Mouse (Mus musculus) v-Abl transformed pro-B cells (cell line): Measurements from ENCODE around the gene Ankrd28.
"Not testable (repeated sequence)": the region's sequence is repeated elsewhere in the genome, so short reads cannot be mapped to it uniquely, and the experiment has no call there.

Experiments used
- in situ Hi-C, 2 experiments: fragments of 400-800 bp; cut with MboI; formaldehyde crosslinking; loops; one replicate each; pipeline ENCODE4 v1.15.1; 2025; ENCODE audit not compliant: unreplicated experiment in 2 of 2

The Ankrd28 gene

GRCm38 (mm10) chr14:31795535-31795934, 34.9 kb downstream of the Ankrd28 start:
- in situ Hi-C loops: loop anchor here (5.0 to 10.0 kb wide), 8 partner anchors 52 to 679 kb away; no protein-coding TSS in a partner anchor

- in situ Hi-C loops: loop anchor here (5.0 to 10.0 kb wide), 8 partner anchors 53 to 680 kb away; no protein-coding TSS in a partner anchor
Measured at GRCm38 (mm10) chr14:31794776-31795126, 35.7 kb downstream of the Ankrd28 start.

GRCm38 (mm10) chr14:31793979-31794775, 36.3 kb downstream of the Ankrd28 start:
- in situ Hi-C loops: loop anchor here (10.0 kb wide), 2 partner anchors 401 to 681 kb away; no protein-coding TSS in a partner anchor

- in situ Hi-C loops: loop anchor here (10.0 kb wide), 2 partner anchors 404 to 684 kb away; no protein-coding TSS in a partner anchor
Measured at GRCm38 (mm10) chr14:31790797-31791196, 39.7 kb downstream of the Ankrd28 start.

- in situ Hi-C loops: loop anchor here (5.0 to 10.0 kb wide), 4 partner anchors 130 to 372 kb away; partner anchors contain the start of genes Eaf1 (in 1 of the 2) and Mettl6 (in 1 of the 2)
Measured at GRCm38 (mm10) chr14:31786906-31787305, 43.5 kb downstream of the Ankrd28 start.

- in situ Hi-C loops: loop anchor here (5.0 to 10.0 kb wide), 4 partner anchors 128 to 371 kb away; partner anchors contain the start of genes Eaf1 (in 1 of the 2) and Mettl6 (in 1 of the 2)
Measured at GRCm38 (mm10) chr14:31785681-31786080, 44.8 kb downstream of the Ankrd28 start.

- in situ Hi-C loops: loop anchor here (5.0 to 10.0 kb wide), 4 partner anchors 128 to 370 kb away; partner anchors contain the start of genes Eaf1 (in 1 of the 2) and Mettl6 (in 1 of the 2)
Measured at GRCm38 (mm10) chr14:31784975-31785374, 45.5 kb downstream of the Ankrd28 start.

- in situ Hi-C loops: loop anchor here (5.0 to 10.0 kb wide), 4 partner anchors 124 to 367 kb away; partner anchors contain the start of genes Eaf1 (in 1 of the 2) and Mettl6 (in 1 of the 2)
Measured at GRCm38 (mm10) chr14:31781309-31782049, 49.0 kb downstream of the Ankrd28 start.

- in situ Hi-C loops: loop anchor here (5.0 to 10.0 kb wide), 4 partner anchors 123 to 366 kb away; partner anchors contain the start of genes Eaf1 (in 1 of the 2) and Mettl6 (in 1 of the 2)
Measured at GRCm38 (mm10) chr14:31780412-31781233, 49.8 kb downstream of the Ankrd28 start.

- in situ Hi-C loops: no loop called here
Measured at GRCm38 (mm10) chr14:31773518-31773917, 56.9 kb downstream of the Ankrd28 start.

- in situ Hi-C loops: no loop called here
Measured at GRCm38 (mm10) chr14:31772251-31772650, 58.2 kb downstream of the Ankrd28 start.

- in situ Hi-C loops: no loop called here
Measured at GRCm38 (mm10) chr14:31768531-31768930, 61.9 kb downstream of the Ankrd28 start.

- in situ Hi-C loops: no loop called here
Measured at GRCm38 (mm10) chr14:31764083-31764482, 66.4 kb downstream of the Ankrd28 start.

- in situ Hi-C loops: no loop called here
Measured at GRCm38 (mm10) chr14:31761727-31762126, 68.7 kb downstream of the Ankrd28 start.

GRCm38 (mm10) chr14:31759195-31759594, 71.3 kb downstream of the Ankrd28 start:
- in situ Hi-C loops: no loop called here

GRCm38 (mm10) chr14:31758410-31758809, 72.0 kb downstream of the Ankrd28 start:
- in situ Hi-C loops: not testable (repeated sequence)

GRCm38 (mm10) chr14:31748239-31748873, 82.1 kb downstream of the Ankrd28 start:
- in situ Hi-C loops: no loop called here

GRCm38 (mm10) chr14:31742523-31742922, 87.9 kb downstream of the Ankrd28 start:
- in situ Hi-C loops: no loop called here

GRCm38 (mm10) chr14:31734811-31735210, 95.6 kb downstream of the Ankrd28 start:
- in situ Hi-C loops: no loop called here
